Mouse (Mus musculus): ENCODE data around the gene Cubn.

Gene Cubn

GRCm38 (mm10) chr2:13370556-13370955 lies 121.1 kb downstream of the Cubn start:
- in situ Hi-C loops (cut with MboI; ENCODE audit: low sequenced_read_pairs) = no loop called here

- in situ Hi-C loops (cut with MboI; ENCODE audit: low sequenced_read_pairs) = no loop called here
Measured at GRCm38 (mm10) chr2:13368517-13368916, 123.1 kb downstream of the Cubn start.

GRCm38 (mm10) chr2:13357885-13358552 lies 133.6 kb downstream of the Cubn start:
- in situ Hi-C loops (cut with MboI; ENCODE audit: low sequenced_read_pairs) = no loop called here

- in situ Hi-C loops (cut with MboI; ENCODE audit: low sequenced_read_pairs) = no loop called here
Measured at GRCm38 (mm10) chr2:13352775-13353174, 138.8 kb downstream of the Cubn start.

- in situ Hi-C loops (cut with MboI; ENCODE audit: low sequenced_read_pairs) = no loop called here
Measured at GRCm38 (mm10) chr2:13352112-13352728, 139.4 kb downstream of the Cubn start.

GRCm38 (mm10) chr2:13342325-13342926 lies 149.2 kb downstream of the Cubn start:
- in situ Hi-C loops (cut with MboI; ENCODE audit: low sequenced_read_pairs) = no loop called here

- in situ Hi-C loops (cut with MboI; ENCODE audit: low sequenced_read_pairs) = no loop called here
Measured at GRCm38 (mm10) chr2:13335446-13335845, 156.2 kb downstream of the Cubn start.

- in situ Hi-C loops (cut with MboI; ENCODE audit: low sequenced_read_pairs) = no loop called here
Measured at GRCm38 (mm10) chr2:13329754-13330417, 161.7 kb downstream of the Cubn start.

GRCm38 (mm10) chr2:13303376-13303775 lies 188.2 kb downstream of the Cubn start:
- in situ Hi-C loops (cut with MboI; ENCODE audit: low sequenced_read_pairs) = no loop called here

- in situ Hi-C loops (cut with MboI; ENCODE audit: low sequenced_read_pairs) = loop anchor here (25.0 kb wide), 1 partner anchor 288 kb away; no protein-coding TSS in a partner anchor
Measured at GRCm38 (mm10) chr2:13299031-13299430, 192.6 kb downstream of the Cubn start.

- in situ Hi-C loops (cut with MboI; ENCODE audit: low sequenced_read_pairs) = loop anchor here (25.0 kb wide), 1 partner anchor 290 kb away; no protein-coding TSS in a partner anchor
Measured at GRCm38 (mm10) chr2:13297733-13298132, 193.9 kb downstream of the Cubn start.

GRCm38 (mm10) chr2:13290661-13291060 lies 201.0 kb downstream of the Cubn start:
- in situ Hi-C loops (cut with MboI; ENCODE audit: low sequenced_read_pairs) = loop anchor here (25.0 kb wide), 1 partner anchor 297 kb away; no protein-coding TSS in a partner anchor

- in situ Hi-C loops (cut with MboI; ENCODE audit: low sequenced_read_pairs) = loop anchor here (25.0 kb wide), 1 partner anchor 297 kb away; no protein-coding TSS in a partner anchor
Measured at GRCm38 (mm10) chr2:13290070-13290469, 201.5 kb downstream of the Cubn start.

- in situ Hi-C loops (cut with MboI; ENCODE audit: low sequenced_read_pairs) = loop anchor here (25.0 kb wide), 1 partner anchor 309 kb away; no protein-coding TSS in a partner anchor
Measured at GRCm38 (mm10) chr2:13278114-13278862, 213.3 kb downstream of the Cubn start.

- in situ Hi-C loops (cut with MboI; ENCODE audit: low sequenced_read_pairs) = loop anchor here (25.0 kb wide), 1 partner anchor 311 kb away; no protein-coding TSS in a partner anchor
Measured at GRCm38 (mm10) chr2:13275874-13276273, 215.7 kb downstream of the Cubn start.

GRCm38 (mm10) chr2:13271165-13271957 lies 220.3 kb downstream of the Cubn start, which contains the start of gene Rsu1:
Gene Rsu1, minus strand, starts transcription at chr2:13271415.
- in situ Hi-C loops (cut with MboI; ENCODE audit: low sequenced_read_pairs) = loop anchor here (25.0 kb wide), 1 partner anchor 834 kb away; no protein-coding TSS in a partner anchor

GRCm38 (mm10) chr2:13270736-13271135 lies 220.9 kb downstream of the Cubn start:
- in situ Hi-C loops (cut with MboI; ENCODE audit: low sequenced_read_pairs) = loop anchor here (25.0 kb wide), 1 partner anchor 833 kb away; no protein-coding TSS in a partner anchor

GRCm38 (mm10) chr2:13268681-13269293 lies 222.8 kb downstream of the Cubn start:
- in situ Hi-C loops (cut with MboI; ENCODE audit: low sequenced_read_pairs) = loop anchor here (25.0 kb wide), 1 partner anchor 831 kb away; no protein-coding TSS in a partner anchor

- in situ Hi-C loops (cut with MboI; ENCODE audit: low sequenced_read_pairs) = loop anchor here (25.0 kb wide), 1 partner anchor 828 kb away; no protein-coding TSS in a partner anchor
Measured at GRCm38 (mm10) chr2:13264875-13265274, 226.7 kb downstream of the Cubn start.

All from CH12F3 (cell line).